Mouse (Mus musculus): Measurements from ENCODE around the gene Adgrv1. TPM values are rescaled to one million over a fixed set of nuclear protein-coding genes. Genes with fewer than 3 reads are reported as not detected.

The Adgrv1 gene
- polyA plus RNA-seq, 1 experiment, result 0.08 TPM

- TF ChIP-seq POLR2A (IDR thresholded peaks at IDR 0.05; ENCODE audit: low read depth, low read length) (no peak), CTCF (IDR thresholded peaks at IDR 0.05; ENCODE audit: extremely low read depth, insufficient read length, insufficient replicate concordance, low read depth, low read length) (no peak)
- Histone ChIP-seq H3K4me1 (ENCODE audit: control insufficient read depth, insufficient read depth, insufficient read length, low read length) (peaks cover 23% of the 10 kb centered on the region), H3K27ac (ENCODE audit: insufficient read depth, low read depth, low read length) (peak overlapping the region; percentile 34; the same call in 1 of the 2 replicates)
Measured at GRCm38 (mm10) chr13:81132691-81133090, 500.3 kb downstream of the Adgrv1 start.

GRCm38 (mm10) chr13:81131860-81132259 lies 501.1 kb downstream of the Adgrv1 start:
- TF ChIP-seq POLR2A (IDR thresholded peaks at IDR 0.05; ENCODE audit: low read depth, low read length) (no peak), CTCF (IDR thresholded peaks at IDR 0.05; ENCODE audit: extremely low read depth, insufficient read length, insufficient replicate concordance, low read depth, low read length) (no peak)
- H3K4me1 ChIP-seq (ENCODE audit: control insufficient read depth, insufficient read depth, insufficient read length, low read length), result peaks cover 20% of the 10 kb centered on the region
- no peak overlapping the region for H3K27ac ChIP-seq (ENCODE audit: insufficient read depth, low read depth, low read length)
- no peak overlapping the region for H3K4me3 ChIP-seq (ENCODE audit: low read depth, low read length)
- H3K36me3 ChIP-seq (ENCODE audit: control insufficient read depth, insufficient read depth, low read length), result no peaks in the 10 kb centered on the region
- WGBS, result 29% methylated on average over 6 of the region's 6 CpGs
- H3K27me3 ChIP-seq (ENCODE audit: control insufficient read depth, insufficient read depth, low read length), result no peaks in the 10 kb centered on the region

More at GRCm38 (mm10) chr13:81132691-81133090, 500.3 kb downstream of the Adgrv1 start:
- WGBS, result 74% methylated on average over 5 of the region's 5 CpGs
- Histone ChIP-seq H3K36me3 (ENCODE audit: control insufficient read depth, insufficient read depth, low read length) (no peaks in the 10 kb centered on the region), H3K4me3 (ENCODE audit: low read depth, low read length) (no peak overlapping the region), H3K27me3 (ENCODE audit: control insufficient read depth, insufficient read depth, low read length) (no peaks in the 10 kb centered on the region)

GRCm38 (mm10) chr13:81130742-81131524 lies 502.0 kb downstream of the Adgrv1 start:
- TF ChIP-seq CTCF (IDR thresholded peaks at IDR 0.05; ENCODE audit: extremely low read depth, insufficient read length, insufficient replicate concordance, low read depth, low read length), result no peak
- Histone ChIP-seq H3K27ac (ENCODE audit: insufficient read depth, low read depth, low read length) (no peak overlapping the region), H3K27me3 (ENCODE audit: control insufficient read depth, insufficient read depth, low read length) (no peaks in the 10 kb centered on the region), H3K4me1 (ENCODE audit: control insufficient read depth, insufficient read depth, insufficient read length, low read length) (peaks cover 14% of the 10 kb centered on the region), H3K4me3 (ENCODE audit: low read depth, low read length) (no peak overlapping the region), H3K36me3 (ENCODE audit: control insufficient read depth, insufficient read depth, low read length) (no peaks in the 10 kb centered on the region)
- WGBS, result 38% methylated on average over 4 of the region's 4 CpGs

- WGBS, result 78% methylated on average over 4 of the region's 4 CpGs
- Histone ChIP-seq H3K4me3 (ENCODE audit: low read depth, low read length) (no peak overlapping the region), H3K36me3 (ENCODE audit: control insufficient read depth, insufficient read depth, low read length) (no peaks in the 10 kb centered on the region), H3K27me3 (ENCODE audit: control insufficient read depth, insufficient read depth, low read length) (no peaks in the 10 kb centered on the region), H3K27ac (ENCODE audit: insufficient read depth, low read depth, low read length) (no peak overlapping the region), H3K4me1 (ENCODE audit: control insufficient read depth, insufficient read depth, insufficient read length, low read length) (no peaks in the 10 kb centered on the region)
- TF ChIP-seq CTCF (IDR thresholded peaks at IDR 0.05; ENCODE audit: extremely low read depth, insufficient read length, insufficient replicate concordance, low read depth, low read length) (no peak), POLR2A (IDR thresholded peaks at IDR 0.05; ENCODE audit: low read depth, low read length) (no peak)
Measured at GRCm38 (mm10) chr13:81125846-81126245, 507.1 kb downstream of the Adgrv1 start.

GRCm38 (mm10) chr13:81122238-81122637 lies 510.7 kb downstream of the Adgrv1 start:
- no peaks in the 10 kb centered on the region for H3K36me3 ChIP-seq (ENCODE audit: control insufficient read depth, insufficient read depth, low read length)
- TF ChIP-seq CTCF (IDR thresholded peaks at IDR 0.05; ENCODE audit: extremely low read depth, insufficient read length, insufficient replicate concordance, low read depth, low read length), result no peak
- no peak for TF ChIP-seq POLR2A (IDR thresholded peaks at IDR 0.05; ENCODE audit: low read depth, low read length)
- H3K27ac ChIP-seq (ENCODE audit: insufficient read depth, low read depth, low read length), result no peak overlapping the region
- WGBS, result 91% methylated on average over 2 of the region's 2 CpGs
- H3K4me1 ChIP-seq (ENCODE audit: control insufficient read depth, insufficient read depth, insufficient read length, low read length), result no peaks in the 10 kb centered on the region
- no peak overlapping the region for H3K4me3 ChIP-seq (ENCODE audit: low read depth, low read length)
- H3K27me3 ChIP-seq (ENCODE audit: control insufficient read depth, insufficient read depth, low read length), result no peaks in the 10 kb centered on the region

- H3K4me3 ChIP-seq (ENCODE audit: low read depth, low read length), result no peak overlapping the region
- WGBS, result 43% methylated on average over 4 of the region's 4 CpGs
- TF ChIP-seq POLR2A (IDR thresholded peaks at IDR 0.05; ENCODE audit: low read depth, low read length) (no peak), CTCF (IDR thresholded peaks at IDR 0.05; ENCODE audit: extremely low read depth, insufficient read length, insufficient replicate concordance, low read depth, low read length) (no peak)
- H3K27me3 ChIP-seq (ENCODE audit: control insufficient read depth, insufficient read depth, low read length), result no peaks in the 10 kb centered on the region
- H3K4me1 ChIP-seq (ENCODE audit: control insufficient read depth, insufficient read depth, insufficient read length, low read length), result no peaks in the 10 kb centered on the region
- H3K36me3 ChIP-seq (ENCODE audit: control insufficient read depth, insufficient read depth, low read length), result no peaks in the 10 kb centered on the region
- no peak overlapping the region for H3K27ac ChIP-seq (ENCODE audit: insufficient read depth, low read depth, low read length)
Measured at GRCm38 (mm10) chr13:81110479-81110878, 522.5 kb downstream of the Adgrv1 start.

GRCm38 (mm10) chr13:81109676-81110075 lies 523.3 kb downstream of the Adgrv1 start:
- Histone ChIP-seq H3K4me3 (ENCODE audit: low read depth, low read length) (no peak overlapping the region), H3K4me1 (ENCODE audit: control insufficient read depth, insufficient read depth, insufficient read length, low read length) (no peaks in the 10 kb centered on the region), H3K27me3 (ENCODE audit: control insufficient read depth, insufficient read depth, low read length) (no peaks in the 10 kb centered on the region), H3K36me3 (ENCODE audit: control insufficient read depth, insufficient read depth, low read length) (no peaks in the 10 kb centered on the region), H3K27ac (ENCODE audit: insufficient read depth, low read depth, low read length) (no peak overlapping the region)
- 82% methylated on average over 6 of the region's 6 CpGs for WGBS
- no peak for TF ChIP-seq CTCF (IDR thresholded peaks at IDR 0.05; ENCODE audit: extremely low read depth, insufficient read length, insufficient replicate concordance, low read depth, low read length)
- no peak for TF ChIP-seq POLR2A (IDR thresholded peaks at IDR 0.05; ENCODE audit: low read depth, low read length)
